Mouse (Mus musculus): ENCODE measurements at regions not wholly inside any gene's neighbourhood (a gene's known extent, or its start where the extent isn't known, plus 50 kb on each side); places are given as distances from the start of the nearest gene placed in this dataset.

DNA sequence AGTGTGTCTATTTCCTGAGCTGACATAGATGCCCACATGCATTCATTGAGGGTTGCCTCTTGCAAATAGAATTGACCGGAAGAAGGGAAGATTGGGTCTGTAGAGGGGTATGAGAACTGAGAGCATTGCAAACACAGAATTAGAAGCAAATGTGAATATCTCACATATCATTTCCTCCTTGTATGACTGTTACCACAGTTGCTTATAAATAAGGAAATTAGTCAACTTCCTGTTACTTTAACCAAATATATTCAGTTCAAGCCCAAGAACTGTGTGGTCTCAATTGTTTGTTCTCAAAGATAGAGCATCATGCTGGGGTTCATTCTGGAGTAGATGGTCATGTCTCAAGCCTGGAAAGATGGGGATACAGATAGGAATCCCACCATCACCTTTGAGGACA lies 535.6 kb downstream of the Gja1 start:
- no peak for DNase-seq

DNA sequence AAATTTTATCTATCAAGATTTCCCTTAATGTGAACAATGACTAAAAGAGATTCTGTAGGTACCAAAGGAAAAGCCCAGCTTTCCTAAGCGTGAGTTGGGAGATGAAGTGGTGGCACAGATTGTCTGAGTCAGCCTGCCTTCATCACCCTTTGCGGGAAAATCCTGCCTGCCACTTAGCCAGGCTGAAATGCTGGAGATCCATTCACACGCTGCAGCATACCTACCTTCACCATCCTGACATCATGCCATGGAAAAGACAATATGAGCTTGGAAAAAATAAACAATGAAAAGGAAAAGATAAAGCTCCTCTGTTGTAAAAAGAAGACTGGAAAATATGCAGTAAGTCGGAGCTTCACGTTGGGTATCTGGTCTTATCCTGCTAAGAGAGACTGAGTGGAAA lies 537.0 kb downstream of the Gja1 start:
- DNase-seq, result no peak

DNA sequence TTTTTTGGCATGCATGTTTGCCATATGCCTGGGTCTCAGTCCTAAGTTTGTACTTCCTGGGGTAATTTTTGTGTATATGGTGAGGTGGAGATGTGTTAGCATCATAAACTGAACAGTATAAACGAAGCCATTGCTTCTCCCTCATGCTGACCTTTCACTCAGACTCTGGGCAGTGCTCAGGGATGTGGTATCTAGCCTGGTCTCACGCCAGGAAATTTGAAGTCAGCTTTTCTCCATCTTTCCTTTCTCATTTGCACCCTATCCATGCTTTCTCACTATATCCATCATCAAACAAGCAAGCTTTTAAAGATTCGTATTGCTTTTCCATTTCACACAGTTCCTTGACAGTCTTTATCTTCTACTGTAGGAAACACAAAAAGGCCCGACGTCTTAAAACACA lies 541.3 kb downstream of the Gja1 start:
- DNase-seq, result no peak

DNA sequence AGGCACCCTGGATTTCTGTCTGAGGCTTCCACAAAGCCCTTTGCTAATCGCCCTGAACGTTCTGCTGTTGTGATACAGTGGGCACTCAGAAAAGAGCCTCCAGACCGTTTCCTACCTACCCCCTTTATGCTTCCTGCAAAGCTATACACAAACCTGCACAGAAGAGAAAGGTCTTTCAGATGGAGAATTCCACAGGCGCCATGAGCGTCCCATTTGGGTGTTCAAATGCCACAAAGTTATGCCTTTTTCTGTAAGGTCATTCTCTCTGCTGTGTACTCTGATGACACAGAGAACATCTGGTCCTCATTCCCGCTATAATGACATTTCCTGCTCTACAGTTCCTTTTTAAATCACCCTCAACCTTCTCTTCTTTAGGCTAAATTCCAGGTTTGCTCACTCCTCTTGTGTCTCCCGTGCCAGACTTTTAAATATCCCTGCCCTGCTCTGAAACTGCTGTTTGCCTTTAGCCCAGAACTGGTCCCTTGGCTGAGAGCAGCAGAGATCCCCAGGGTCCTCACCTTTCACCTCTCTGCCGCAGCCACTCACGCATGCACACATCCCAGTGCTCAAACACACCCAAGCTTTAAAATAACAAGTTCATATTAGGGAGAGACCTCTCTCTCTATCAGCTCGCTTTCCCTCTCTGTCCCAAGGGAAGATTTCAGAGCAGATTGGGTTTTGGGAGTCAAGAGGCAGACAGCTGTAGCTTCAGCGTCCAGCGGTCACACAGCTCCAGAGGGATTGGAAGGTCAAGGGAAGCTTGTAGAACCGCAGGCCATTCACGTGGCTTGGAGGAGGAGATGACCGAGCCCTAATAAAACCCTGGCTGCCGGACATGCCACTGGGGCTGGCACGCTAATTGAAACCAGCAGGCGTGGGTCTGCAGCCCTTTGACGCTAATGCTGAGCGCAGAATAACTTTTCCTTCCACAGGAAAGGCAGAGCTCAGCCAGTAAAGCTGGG lies 543.9 kb downstream of the Gja1 start:
- no peak for DNase-seq

DNA sequence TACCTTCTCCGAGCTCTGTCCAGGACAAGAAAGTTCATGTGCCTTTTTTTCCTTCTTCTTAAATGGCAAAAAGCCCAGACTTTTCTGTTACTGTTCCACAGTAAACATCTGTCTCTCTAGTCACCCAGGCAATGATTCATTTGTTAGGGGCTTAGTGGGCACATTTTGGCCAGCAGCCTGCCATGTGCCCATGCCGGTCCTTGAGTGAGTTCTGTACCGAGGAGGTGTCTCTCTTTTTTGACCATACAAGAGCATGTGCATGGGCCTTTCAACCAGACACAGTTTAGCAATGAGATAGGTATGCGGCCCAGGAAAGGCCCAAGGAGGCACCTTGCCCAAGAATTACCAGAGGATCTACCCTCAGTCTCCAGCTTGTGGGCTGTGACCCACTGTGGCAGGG lies 551.0 kb upstream of the Hsf2 start:
- no peak for DNase-seq

DNA sequence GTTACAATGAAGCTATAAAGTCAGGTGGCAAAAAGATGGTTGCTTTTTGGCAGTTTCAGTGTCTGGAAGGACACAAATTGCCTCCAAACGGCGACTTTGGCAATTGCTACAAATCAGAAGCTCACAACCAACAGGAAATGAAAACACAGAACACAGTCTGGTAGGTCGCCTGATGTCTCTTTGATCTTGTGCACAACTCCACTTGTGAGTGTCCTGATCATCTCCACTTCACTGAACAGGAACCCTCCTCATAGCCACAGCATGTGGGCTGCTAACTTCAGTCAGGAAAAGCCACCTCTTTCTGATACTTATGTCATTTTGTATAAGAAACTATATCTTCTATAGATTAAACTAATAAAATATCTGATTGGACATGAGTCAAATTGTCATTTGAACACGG lies 544.2 kb upstream of the Hsf2 start:
- no peak for DNase-seq

DNA sequence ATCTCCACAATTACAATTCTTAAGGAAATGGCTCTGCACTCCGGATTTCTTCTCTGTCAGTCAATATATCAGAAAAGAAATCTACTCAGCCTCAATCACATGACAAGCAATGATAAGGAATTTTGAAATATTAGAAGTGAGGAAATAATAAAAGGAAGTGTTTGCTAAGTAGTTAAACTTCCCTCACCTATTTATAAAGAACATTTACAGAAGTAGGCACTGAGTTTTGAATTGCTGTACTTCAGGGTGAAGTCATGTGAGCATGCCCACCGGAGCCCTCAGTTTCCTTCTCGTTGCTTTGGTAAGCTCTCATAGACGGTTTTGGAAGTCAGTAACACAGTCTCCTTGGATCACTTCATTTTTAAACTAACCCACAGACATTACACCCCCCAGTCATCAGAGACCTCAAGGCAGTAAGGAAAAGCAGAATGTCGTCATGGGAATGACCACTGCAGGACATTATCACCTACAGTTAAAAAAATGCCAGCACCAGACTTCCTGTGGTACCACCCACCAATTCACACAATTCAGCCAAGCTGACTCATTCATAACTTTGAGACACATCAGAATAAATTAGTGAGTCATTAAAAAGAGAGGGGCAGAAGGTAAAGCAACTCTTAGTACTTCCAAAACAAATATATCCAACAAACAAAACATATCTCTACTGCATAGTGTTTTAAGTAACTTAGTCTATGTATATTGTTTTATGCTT lies 541.6 kb upstream of the Hsf2 start:
- no peak for DNase-seq

DNA sequence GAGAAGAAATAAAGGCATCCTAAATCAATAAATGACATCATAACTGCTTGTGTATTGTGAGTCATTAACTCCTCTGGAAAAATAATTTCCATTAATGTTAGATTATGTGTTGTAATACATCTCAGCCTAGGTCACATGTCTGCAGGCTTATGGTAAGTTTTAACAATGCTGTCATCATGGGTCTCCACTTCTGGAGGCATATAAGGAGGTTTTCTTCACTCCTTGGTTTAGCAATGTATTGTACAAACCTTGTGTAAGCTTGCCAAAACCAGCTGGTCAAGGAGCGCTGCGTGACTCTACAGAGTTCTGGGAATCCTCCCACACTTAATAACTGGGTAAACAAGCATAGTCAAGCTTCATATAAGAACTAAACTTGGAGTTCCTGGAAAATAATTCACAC lies 529.5 kb upstream of the Hsf2 start:
- DNase-seq, result no peak

DNA sequence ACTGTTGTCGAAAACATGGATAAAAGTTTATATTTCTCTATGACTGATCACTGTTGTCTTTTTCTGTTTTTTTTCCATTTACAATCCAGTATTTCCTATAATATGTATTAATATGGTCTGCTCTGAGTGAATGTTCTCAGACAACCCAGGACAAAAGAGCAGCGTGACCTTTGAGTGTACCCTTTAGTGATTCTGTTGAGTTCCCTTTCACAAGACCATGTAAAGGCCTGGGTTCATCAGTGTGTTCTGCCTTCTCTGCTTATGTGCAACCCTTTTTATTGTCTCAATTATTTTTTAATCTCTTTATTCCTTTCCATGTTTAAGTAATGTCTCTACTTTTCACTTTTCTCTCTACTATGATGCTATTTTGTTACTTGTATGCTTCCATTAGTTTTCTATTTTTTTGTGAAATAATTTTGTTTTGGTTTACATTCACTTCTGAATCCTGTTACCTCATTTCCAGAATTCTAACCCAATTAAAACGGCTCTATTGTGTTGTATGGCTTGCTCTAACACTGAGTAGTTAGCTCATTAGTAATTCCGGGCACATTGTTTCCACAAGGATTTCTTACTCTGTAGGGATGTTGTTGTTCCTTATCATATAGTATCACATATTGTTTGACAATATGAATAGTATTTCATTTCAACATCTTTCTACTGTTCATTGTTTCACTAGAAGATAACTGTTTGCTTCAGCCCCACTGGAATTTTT lies 523.9 kb upstream of the Hsf2 start:
- no peak for DNase-seq

DNA sequence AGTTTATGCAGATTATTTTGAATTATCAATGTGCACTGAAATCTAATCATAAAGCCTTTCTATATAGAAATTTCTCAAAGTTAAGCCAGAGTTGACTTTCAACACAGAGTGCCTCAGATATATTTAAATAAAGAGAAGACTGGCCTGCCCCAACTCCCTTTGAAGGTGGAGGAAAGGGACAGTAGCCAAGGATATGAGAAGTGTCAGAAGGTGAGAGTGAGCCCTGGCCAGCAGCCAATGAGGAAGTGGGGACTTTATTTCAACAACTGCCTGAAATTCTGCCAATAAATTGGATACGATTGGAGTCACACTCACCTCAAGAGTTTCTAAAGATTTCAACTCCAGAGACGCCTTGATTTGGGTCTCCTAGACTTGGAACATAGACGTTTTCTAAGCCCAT lies 523.0 kb upstream of the Hsf2 start:
- DNase-seq, result no peak

DNA sequence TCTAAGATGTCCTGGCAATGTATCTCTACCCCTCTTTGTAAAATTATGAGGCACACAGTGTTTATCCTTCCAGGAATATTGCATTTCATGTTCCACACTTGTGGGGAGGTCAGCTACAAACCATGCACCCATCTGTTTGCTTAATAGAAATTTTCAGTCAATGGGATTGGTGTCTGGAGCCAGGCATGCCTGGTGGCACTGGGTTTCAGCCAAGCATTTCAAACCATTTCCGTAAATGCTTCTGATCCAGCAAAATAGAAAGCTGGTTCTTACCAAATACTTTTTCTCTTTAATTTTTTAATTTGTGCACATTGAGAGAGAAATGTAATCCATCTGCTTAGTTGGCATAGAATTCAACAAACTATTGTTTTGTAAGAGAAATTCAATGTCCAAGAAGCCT lies 517.3 kb upstream of the Hsf2 start:
- DNase-seq, result no peak

DNA sequence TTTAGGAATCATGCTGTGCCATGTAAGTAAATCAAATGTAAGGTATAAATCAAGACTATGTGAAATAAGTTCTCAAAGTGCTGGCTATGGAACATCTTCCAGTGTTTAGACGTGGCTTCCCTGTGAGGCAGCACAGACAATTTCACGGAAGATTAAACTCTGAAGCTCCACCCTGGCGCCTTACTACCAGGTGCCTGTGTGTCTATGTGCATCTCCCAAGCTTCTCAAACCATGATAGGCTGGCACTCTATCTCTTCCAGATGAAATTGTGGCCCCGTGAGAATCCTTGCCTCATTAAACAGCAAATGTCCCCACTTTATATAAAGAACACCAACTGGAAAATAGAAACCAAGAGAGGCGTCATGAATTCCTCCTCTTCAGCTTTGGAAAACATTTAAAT lies 511.4 kb upstream of the Hsf2 start:
- DNase-seq, result no peak

DNA sequence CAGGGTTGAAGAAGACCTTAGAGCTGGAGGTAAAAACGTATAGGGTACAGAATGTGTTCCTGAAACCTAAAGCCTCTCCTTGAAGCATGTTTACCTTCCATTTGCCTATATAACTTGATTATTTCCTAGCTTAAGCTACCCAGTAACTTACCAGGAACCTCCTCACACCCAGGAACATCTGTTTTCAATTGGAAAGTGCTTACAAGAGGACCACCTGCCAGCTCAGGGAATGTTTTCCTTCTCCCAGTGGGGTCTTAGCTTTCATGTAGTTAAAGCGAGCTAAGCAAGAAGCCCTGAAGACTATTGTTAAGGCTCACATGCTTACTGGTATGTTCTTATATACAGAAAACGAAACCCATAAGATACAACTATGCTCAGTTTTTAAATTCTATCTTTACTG lies 506.6 kb upstream of the Hsf2 start:
- DNase-seq, result no peak

DNA sequence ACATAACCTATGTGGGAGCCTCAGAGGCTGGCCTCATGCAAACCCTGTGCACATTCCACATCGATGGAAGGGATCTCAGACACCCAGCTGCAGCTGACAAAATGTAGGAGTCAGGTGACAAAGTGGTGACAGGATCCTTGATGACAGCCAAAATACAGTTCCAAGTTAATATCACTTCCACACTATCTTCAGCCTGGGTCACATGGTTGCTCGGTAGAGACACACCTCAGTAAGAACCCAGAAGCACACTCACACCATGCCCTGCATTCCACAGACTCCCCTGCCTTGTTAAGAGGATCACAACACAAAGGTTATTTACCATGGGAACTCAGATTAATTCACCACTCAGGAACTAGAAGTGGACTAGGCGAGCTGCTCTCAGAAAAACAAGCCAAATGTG lies 505.4 kb upstream of the Hsf2 start:
- DNase-seq, result no peak

DNA sequence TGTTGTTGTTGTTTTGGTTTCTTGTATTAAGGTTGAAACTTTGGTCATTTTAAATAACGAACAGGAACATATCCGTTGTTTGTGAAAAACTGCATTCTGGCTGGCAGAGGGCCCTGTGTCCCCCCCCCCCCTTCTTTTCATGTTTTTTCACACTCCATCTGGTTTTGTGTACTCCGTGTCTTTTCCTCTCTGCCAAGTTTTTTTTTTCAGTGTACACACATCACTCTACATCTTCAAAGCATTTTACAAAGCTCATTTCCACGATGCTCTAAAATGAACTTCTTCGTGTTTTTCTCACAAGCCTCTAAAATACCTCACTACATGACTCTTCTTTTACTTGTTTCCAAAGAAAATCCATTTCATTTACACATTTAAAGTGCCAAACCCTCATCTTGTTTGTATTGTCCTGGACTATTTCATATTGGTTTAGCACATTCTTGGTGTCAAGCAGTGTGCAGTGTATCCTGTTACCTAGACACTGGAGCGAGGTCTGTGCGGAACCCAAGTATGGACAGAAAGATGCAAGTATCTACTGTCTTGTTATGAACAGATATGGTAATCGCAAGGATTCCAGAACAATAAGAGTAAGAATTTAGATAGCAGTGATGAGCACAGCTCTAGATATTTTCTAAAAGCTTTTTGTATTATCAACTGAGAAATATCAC lies 503.5 kb upstream of the Hsf2 start:
- no peak for DNase-seq

DNA sequence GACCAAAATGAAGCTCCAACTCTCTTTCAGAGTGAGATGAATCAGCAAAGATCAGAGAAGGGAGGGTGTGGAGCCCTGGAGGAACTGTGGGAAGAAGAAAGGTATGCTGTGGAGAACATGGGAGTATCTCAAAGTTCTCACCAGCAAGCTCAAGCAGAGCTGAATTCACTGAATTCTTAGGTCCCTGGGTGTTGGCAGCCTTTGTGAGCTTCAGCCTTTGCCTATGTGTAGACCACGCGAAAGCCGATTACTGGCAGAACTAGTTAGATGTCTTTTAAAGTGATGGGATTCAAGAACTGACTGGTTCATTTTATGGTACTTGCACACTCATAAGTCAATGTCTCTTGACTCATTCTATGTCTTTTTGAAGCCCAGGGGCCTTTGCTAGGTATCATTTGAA lies 491.2 kb upstream of the Hsf2 start:
- DNase-seq, result no peak

DNA sequence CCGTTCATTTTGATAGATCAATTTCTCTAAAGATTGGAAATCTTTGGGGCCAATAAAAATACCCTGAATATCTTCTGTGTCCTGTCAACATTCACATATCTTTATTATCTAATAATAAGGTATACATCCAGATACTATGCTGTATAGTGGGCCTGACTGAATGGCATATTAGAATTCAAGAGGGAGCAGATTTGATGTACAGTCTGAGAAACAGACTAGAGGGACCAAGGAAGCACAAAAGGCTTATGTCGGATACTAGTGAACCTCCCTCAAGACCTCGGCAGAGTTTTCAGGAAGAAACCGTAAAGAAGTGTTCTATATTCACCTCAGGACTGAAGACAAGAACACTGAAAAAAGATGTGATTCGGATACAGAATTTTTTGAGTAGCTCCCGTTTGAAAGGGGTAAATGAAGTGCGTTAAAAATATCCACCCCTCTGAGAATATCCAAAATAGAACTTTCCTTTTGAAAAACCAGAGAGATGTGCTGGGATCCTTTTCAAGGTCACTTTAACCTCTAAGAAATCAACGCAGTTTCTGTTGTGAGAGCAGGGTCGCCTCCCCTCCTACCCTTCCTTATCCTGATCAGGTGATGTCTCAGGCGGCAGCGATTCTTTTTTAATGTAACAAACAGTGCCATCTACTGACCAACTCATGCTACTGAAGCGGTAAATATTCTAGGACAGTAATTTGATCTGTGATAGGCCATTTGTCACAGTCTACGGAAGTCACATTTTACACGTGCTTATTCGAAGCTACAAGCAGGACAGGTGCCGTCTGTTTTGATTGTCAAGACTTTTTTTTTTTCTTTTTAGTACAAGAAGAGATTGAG lies 485.1 kb upstream of the Hsf2 start:
- DNase-seq, result no peak

DNA sequence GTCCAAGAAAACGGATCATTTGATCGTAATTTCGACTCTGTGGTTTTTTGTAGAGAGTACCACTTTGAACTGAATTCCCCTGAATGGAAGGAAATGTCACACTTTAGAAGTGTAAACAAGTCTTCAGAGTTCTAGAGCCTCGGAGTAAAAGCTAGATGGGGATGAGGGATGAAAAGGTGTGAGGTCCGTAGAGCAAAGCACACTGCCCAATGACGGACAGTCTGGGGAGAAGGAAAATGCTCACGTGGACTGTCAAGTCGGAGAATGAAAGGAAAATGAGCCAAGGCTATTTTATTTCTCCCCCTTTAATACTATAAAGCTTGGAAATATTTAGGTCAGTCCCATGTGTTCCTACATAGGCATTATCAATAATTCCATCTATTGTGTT lies 484.5 kb upstream of the Hsf2 start:
- no peak for DNase-seq

DNA sequence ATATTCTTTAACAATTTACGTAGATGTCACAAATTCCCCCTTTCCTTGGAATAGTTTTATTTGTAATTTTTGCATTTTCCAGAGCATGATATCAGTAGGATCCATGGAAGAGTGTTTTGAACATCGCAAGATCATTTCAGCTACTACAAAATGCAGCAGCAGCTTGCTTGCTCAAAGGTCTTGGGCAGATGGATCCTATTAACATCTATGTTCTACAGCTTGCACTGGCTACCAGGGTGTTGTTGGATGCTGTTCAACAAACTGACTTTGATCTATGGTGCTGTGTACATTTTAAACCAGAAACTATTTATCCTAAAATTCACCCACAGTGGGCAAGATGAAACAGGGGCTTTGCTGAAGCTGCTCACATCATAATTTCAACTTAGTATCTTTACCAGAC lies 448.5 kb upstream of the Hsf2 start:
- no peak for DNase-seq

DNA sequence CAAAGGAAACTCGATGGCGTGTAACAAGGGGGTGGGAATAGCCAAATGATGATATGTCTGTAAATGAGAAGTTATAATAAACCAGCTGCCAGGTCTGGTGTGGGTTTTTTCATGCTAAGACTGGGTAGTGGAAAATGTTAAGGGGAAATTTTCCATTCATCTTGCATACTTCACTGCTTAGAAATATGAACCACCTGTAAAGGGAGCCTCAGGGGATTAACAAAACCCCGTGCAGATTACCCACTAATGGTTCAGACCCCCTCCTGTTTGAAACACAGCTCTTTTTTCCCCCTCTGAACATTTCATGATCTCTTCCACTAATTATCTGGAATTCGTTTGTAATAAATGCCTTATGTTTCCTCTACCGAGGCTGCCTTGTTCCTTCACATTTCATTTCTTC lies 446.0 kb upstream of the Hsf2 start:
- no peak for DNase-seq

DNA sequence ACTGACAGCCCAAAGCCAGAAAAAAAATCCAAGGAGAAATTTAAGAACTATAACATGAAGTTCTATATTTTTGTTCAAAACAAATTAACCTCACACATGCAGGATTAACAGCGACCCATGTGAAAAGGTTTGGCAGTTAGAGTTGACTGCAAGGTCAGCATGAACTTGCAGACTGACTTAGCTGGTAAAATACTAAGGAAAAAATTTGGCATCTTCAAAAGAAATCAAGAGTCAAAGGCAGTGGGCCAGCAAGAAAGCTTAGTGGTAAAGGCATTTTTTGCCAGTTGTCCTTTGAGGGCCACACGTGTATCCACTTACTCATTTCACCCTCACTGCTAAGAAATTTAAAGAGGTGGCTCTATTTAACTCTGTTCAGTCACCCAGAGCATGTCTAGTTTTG lies 440.2 kb upstream of the Hsf2 start:
- no peak for DNase-seq

DNA sequence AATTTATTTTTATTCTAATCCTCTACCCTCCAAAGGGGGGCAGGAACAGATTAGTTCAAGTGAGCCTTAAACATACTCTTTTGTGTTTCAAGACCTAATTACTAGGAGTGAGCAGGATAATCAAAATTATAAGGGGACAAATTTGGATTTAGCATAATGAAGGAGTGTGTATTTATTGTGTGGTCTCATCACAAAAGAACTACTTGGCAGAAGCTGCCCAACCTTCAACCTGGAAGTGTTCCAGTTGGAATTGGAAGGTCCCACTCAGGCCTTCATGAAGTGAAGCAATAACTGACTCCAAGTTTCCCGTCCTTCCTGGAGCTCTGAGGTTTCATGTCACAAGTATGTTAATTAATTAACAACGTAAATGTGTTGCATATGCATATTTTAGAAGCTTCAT lies 439.3 kb upstream of the Hsf2 start:
- DNase-seq, result no peak
